Mouse (Mus musculus) thymus, postnatal 36 days (tissue): Measurements from ENCODE around the gene Rdh12.
A peak's percentile ranks its signal among the peaks of the same experiment; 100 is the strongest.

Experiments used
- DNase-seq, 2 experiments: peaks; one replicate each; pipeline ENCODE4 v3.0.0; 2022; ENCODE audit warnings: mixed read lengths in 2 of 2

Rdh12 gene

DNA sequence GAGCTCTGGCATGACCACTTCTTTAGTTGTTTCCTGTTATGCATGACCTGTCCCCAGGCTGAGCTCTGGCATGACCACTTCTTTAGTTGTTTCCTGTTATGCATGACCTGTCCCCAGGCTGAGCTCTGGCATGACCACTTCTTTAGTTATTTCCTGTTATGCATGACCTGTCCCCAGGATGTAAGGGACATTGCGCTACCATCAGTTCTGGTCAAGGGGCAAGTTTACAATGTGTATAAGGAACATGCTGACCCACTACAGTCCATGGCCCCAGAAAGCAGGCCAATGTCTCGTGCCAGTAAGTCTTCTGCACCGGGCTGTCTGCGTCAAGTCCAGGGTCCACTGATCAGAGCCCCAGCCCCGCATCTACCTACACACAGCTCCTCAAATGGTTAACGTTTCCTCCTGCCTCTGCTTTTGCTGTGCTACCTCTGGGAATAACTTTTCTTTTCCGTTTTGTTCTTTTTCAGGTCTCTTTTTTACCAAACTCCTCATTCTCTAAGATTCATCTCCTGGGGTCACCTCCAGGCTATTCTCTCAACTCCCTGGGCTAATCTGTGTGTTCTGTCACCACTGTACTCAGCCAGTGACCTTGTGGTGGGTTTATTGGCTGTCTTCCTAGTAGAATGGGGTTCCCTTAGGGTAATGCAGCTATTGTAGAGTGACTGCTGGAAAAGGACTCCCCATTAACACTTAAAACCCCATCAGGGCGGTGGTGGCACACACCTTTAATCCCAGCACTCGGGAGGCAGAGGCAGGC is 44.8 kb downstream of the Rdh12 start:
- DNase-seq = no peak

DNA sequence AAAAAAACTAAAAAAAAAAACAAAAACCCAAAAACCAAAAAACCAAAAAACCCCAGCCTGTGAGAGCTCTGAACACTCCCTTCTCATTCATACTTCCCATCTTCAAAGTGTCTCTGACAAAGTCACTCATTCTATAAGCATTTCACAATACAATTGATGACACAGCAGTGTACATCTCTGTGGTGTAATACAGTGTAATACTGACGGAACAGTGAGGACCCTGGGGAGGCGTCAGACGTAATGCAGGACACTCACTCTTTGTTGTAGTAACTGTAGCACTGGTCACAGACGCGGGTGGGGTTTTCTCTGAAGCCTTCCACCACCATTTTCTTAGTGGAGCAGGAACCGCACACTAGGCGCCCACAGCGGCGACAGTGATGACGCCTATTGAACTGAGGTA is 46.3 kb downstream of the Rdh12 start:
- DNase-seq = no peak

- DNase-seq = no peak
These were observed 51.4 kb downstream of the Rdh12 start for GRCm38 (mm10) chr12:79260154-79260553.

- peak in 1 of 2 experiments; percentile 20 for DNase-seq
These were observed 52.3 kb downstream of the Rdh12 start for GRCm38 (mm10) chr12:79261035-79261434.
